Mouse (Mus musculus) right cerebral cortex, adult 2 months (tissue): Measurements from ENCODE around the gene Dlst.

ENCODE experiments used
- DNase-seq, 2 experiments: peaks; one replicate each; pipeline ENCODE4 v3.0.0; 2021 to 2022; ENCODE audit warnings: low spot score in 2 of 2

Gene Dlst

GRCm38 (mm10) chr12:85182345-85182643 lies 71.7 kb downstream of the Dlst start:
- no peak for DNase-seq

GRCm38 (mm10) chr12:85182898-85183297 lies 72.3 kb downstream of the Dlst start:
- DNase-seq, result no peak

GRCm38 (mm10) chr12:85184118-85184517 lies 73.5 kb downstream of the Dlst start:
- DNase-seq, result no peak
